Mouse (Mus musculus) midbrain, embryonic 10.5 days (tissue): ENCODE data around the gene Oma1. TPM values are rescaled to one million over a fixed set of nuclear protein-coding genes. Genes with fewer than 3 reads are reported as not detected.

Experiments
- DNase-seq: peaks from one replicate; pipeline ENCODE4 v3.0.0-alpha.2; 2017; ENCODE audit warnings: low spot score
- H3K27ac ChIP-seq: fragments of 300-500 bp; sonication (generic); replicated peaks from 2 replicates; pipeline ENCODE4 v1.5.1; 2016; ENCODE audit warnings: mild to moderate bottlenecking
- H3K27me3 ChIP-seq: fragments of 300-500 bp; sonication (generic); 2 replicates; pipeline ENCODE4 v1.6.1; 2016; ENCODE audit warnings: low read depth, mild to moderate bottlenecking; ENCODE audit not compliant: poor library complexity, severe bottlenecking
- H3K36me3 ChIP-seq: fragments of 300-500 bp; sonication (generic); 2 replicates; pipeline ENCODE4 v1.6.1; 2016; ENCODE audit warnings: mild to moderate bottlenecking, moderate library complexity
- H3K4me1 ChIP-seq: fragments of 300-500 bp; sonication (generic); 2 replicates; pipeline ENCODE4 v1.6.1; 2016
- H3K4me3 ChIP-seq: fragments of 300-500 bp; sonication (generic); 2 replicates; pipeline ENCODE4 v1.5.1; 2016; ENCODE audit warnings: mild to moderate bottlenecking, moderate library complexity
- H3K9me3 ChIP-seq: fragments of 300-500 bp; sonication (generic); replicated peaks from 2 replicates; pipeline ENCODE4 v1.6.1; 2016; ENCODE audit warnings: mild to moderate bottlenecking
- WGBS: fragments of 180-500 bp; shearing (Covaris S2); methylation state at CpG from one replicate; pipeline ENCODE4 v1.1.7; 2016; 5-methylcytosine and 5-hydroxymethylcytosine counted together
- polyA plus RNA-seq: library from polyadenylated mRNA; unstranded; fragments of >200 nt; fragmentation: Nextera tagmentation; extraction: Ambion mirVana; gene quantifications from 2 replicates; pipeline ENCODE4 v1.2.1, GENCODE M21; 2016

Gene Oma1
- polyA plus RNA-seq = 15.9 and 16.8 TPM in 2 replicates

- no peaks in the 10 kb centered on the region for H3K9me3 ChIP-seq
- DNase-seq = peak; percentile 99
- H3K27ac ChIP-seq = peak within 1 kb of the TSS; percentile 96
- peak within 1 kb of the TSS; percentile 72 for H3K4me3 ChIP-seq
- WGBS = under 1% methylated on average over 60 of the region's 61 CpGs
- no peaks in the 10 kb centered on the region for H3K27me3 ChIP-seq
- peaks cover 11% of the 10 kb centered on the region for H3K4me1 ChIP-seq
- no peaks in the 10 kb centered on the region for H3K36me3 ChIP-seq
Measured at GRCm38 (mm10) chr4:103313587-103314525, at the start of gene Oma1. TSS of gene Oma1 (plus strand) at chr4:103313812.

- H3K36me3 ChIP-seq = no peaks in the 10 kb centered on the region
- DNase-seq = peak; percentile 19
- H3K27me3 ChIP-seq = no peaks in the 10 kb centered on the region
- H3K4me3 ChIP-seq = no peak overlapping the region
- 40% methylated on average over 8 of the region's 8 CpGs for WGBS
- no peaks in the 10 kb centered on the region for H3K9me3 ChIP-seq
- H3K27ac ChIP-seq = 0 out of 2 replicates have a peak overlapping the region, but pooled peaks have one; percentile 7
- H3K4me1 ChIP-seq = peaks cover 10% of the 10 kb centered on the region
Measured at GRCm38 (mm10) chr4:103263812-103264396, 49.7 kb upstream of the Oma1 start.

- no peaks in the 10 kb centered on the region for H3K27me3 ChIP-seq
- H3K4me3 ChIP-seq = no peak overlapping the region
- H3K27ac ChIP-seq = no peak overlapping the region
- H3K9me3 ChIP-seq = no peaks in the 10 kb centered on the region
- H3K36me3 ChIP-seq = no peaks in the 10 kb centered on the region
- WGBS = 48% methylated on average over 2 of the region's 2 CpGs
- no peak for DNase-seq
- H3K4me1 ChIP-seq = peaks cover 10% of the 10 kb centered on the region
Measured at GRCm38 (mm10) chr4:103265166-103265565, 48.4 kb upstream of the Oma1 start.

GRCm38 (mm10) chr4:103269336-103269735, 44.3 kb upstream of the Oma1 start:
- Histone ChIP-seq H3K27me3 (no peaks in the 10 kb centered on the region), H3K4me3 (no peak overlapping the region), H3K4me1 (no peaks in the 10 kb centered on the region), H3K27ac (no peak overlapping the region), H3K36me3 (no peaks in the 10 kb centered on the region), H3K9me3 (no peaks in the 10 kb centered on the region)
- 88% methylated on average over 4 of the region's 4 CpGs for WGBS
- no peak for DNase-seq

- 74% methylated on average over 7 of the region's 8 CpGs for WGBS
- Histone ChIP-seq H3K27ac (no peak overlapping the region), H3K4me3 (no peak overlapping the region), H3K36me3 (no peaks in the 10 kb centered on the region), H3K4me1 (no peaks in the 10 kb centered on the region), H3K9me3 (no peaks in the 10 kb centered on the region), H3K27me3 (no peaks in the 10 kb centered on the region)
- no peak for DNase-seq
Measured at GRCm38 (mm10) chr4:103273021-103273420, 40.6 kb upstream of the Oma1 start.

- no peaks in the 10 kb centered on the region for H3K27me3 ChIP-seq
- no peak overlapping the region for H3K4me3 ChIP-seq
- H3K36me3 ChIP-seq = no peaks in the 10 kb centered on the region
- WGBS = 84% methylated on average over 7 of the region's 7 CpGs
- H3K4me1 ChIP-seq = no peaks in the 10 kb centered on the region
- no peaks in the 10 kb centered on the region for H3K9me3 ChIP-seq
- no peak overlapping the region for H3K27ac ChIP-seq
- no peak for DNase-seq
Measured at GRCm38 (mm10) chr4:103288342-103288741, 25.3 kb upstream of the Oma1 start.

GRCm38 (mm10) chr4:103290763-103291162, 22.8 kb upstream of the Oma1 start, which contains the start of gene 4921539E11Rik:
TSS of gene 4921539E11Rik (minus strand) at chr4:103290863.
- DNase-seq = no peak
- H3K4me3 ChIP-seq = no peak within 1 kb of the TSS
- H3K36me3 ChIP-seq = no peaks in the 10 kb centered on the region
- H3K4me1 ChIP-seq = no peaks in the 10 kb centered on the region
- H3K27me3 ChIP-seq = no peaks in the 10 kb centered on the region
- no peak within 1 kb of the TSS for H3K27ac ChIP-seq
- no peaks in the 10 kb centered on the region for H3K9me3 ChIP-seq
- WGBS = 64% methylated on average over 2 of the region's 2 CpGs

GRCm38 (mm10) chr4:103299342-103299741, 14.3 kb upstream of the Oma1 start:
- H3K27ac ChIP-seq = no peak overlapping the region
- no peak overlapping the region for H3K4me3 ChIP-seq
- WGBS = 86% methylated on average over 10 of the region's 10 CpGs
- no peaks in the 10 kb centered on the region for H3K27me3 ChIP-seq
- no peaks in the 10 kb centered on the region for H3K9me3 ChIP-seq
- DNase-seq = no peak
- no peaks in the 10 kb centered on the region for H3K36me3 ChIP-seq
- H3K4me1 ChIP-seq = no peaks in the 10 kb centered on the region

GRCm38 (mm10) chr4:103303851-103304250, 9.8 kb upstream of the Oma1 start:
- DNase-seq = no peak
- Histone ChIP-seq H3K27me3 (no peaks in the 10 kb centered on the region), H3K36me3 (no peaks in the 10 kb centered on the region), H3K4me1 (no peaks in the 10 kb centered on the region), H3K27ac (no peak overlapping the region), H3K4me3 (no peak overlapping the region), H3K9me3 (no peaks in the 10 kb centered on the region)
- 85% methylated on average over 1 of the region's 1 CpGs for WGBS

GRCm38 (mm10) chr4:103314526-103314910, 906 bp downstream of the Oma1 start:
- 45% methylated on average over 3 of the region's 3 CpGs for WGBS
- no peaks in the 10 kb centered on the region for H3K9me3 ChIP-seq
- DNase-seq = no peak
- H3K27me3 ChIP-seq = no peaks in the 10 kb centered on the region
- H3K4me3 ChIP-seq = peak overlapping the region; percentile 72
- H3K36me3 ChIP-seq = no peaks in the 10 kb centered on the region
- peaks cover 11% of the 10 kb centered on the region for H3K4me1 ChIP-seq
- H3K27ac ChIP-seq = no peak overlapping the region

GRCm38 (mm10) chr4:103315861-103316260, 2.2 kb downstream of the Oma1 start:
- no peaks in the 10 kb centered on the region for H3K9me3 ChIP-seq
- H3K27me3 ChIP-seq = no peaks in the 10 kb centered on the region
- no peak overlapping the region for H3K4me3 ChIP-seq
- WGBS = 90% methylated on average over 4 of the region's 4 CpGs
- H3K36me3 ChIP-seq = no peaks in the 10 kb centered on the region
- no peak for DNase-seq
- no peak overlapping the region for H3K27ac ChIP-seq
- H3K4me1 ChIP-seq = peaks cover 11% of the 10 kb centered on the region

- 90% methylated on average over 6 of the region's 6 CpGs for WGBS
- no peaks in the 10 kb centered on the region for H3K36me3 ChIP-seq
- H3K27ac ChIP-seq = no peak overlapping the region
- no peak overlapping the region for H3K4me3 ChIP-seq
- H3K4me1 ChIP-seq = peaks cover 6% of the 10 kb centered on the region; the same call in 1 of the 2 replicates
- DNase-seq = no peak
- no peaks in the 10 kb centered on the region for H3K9me3 ChIP-seq
- H3K27me3 ChIP-seq = no peaks in the 10 kb centered on the region
Measured at GRCm38 (mm10) chr4:103321461-103321860, 7.8 kb downstream of the Oma1 start.
